Mouse (Mus musculus) spleen, adult 2 months (tissue): ENCODE measurements at regions not wholly inside any gene's neighbourhood (a gene's known extent, or its start where the extent isn't known, plus 50 kb on each side); places are given as distances from the start of the nearest gene placed in this dataset.

Experiments used
- DNase-seq, 2 experiments: peaks; one replicate each; pipeline versions ENCODE4 v3.0.0 to v3.0.0-alpha.2; 2012 to 2021; ENCODE audit warnings: low spot score in 2 of 2, low read depth in 1 of 2
- H3K27ac ChIP-seq: fragments of 200-500 bp; 2 replicates; pipeline ENCODE4 v1.5.1; 2012; ENCODE audit warnings: low read length, inconsistent platforms; ENCODE audit not compliant: insufficient read depth
- H3K27me3 ChIP-seq: fragments of 200-500 bp; 2 replicates; pipeline ENCODE4 v1.6.1; 2012; ENCODE audit warnings: mild to moderate bottlenecking, moderate library complexity, low read length, inconsistent platforms; ENCODE audit not compliant: control insufficient read depth, insufficient read depth
- H3K36me3 ChIP-seq: fragments of 200-500 bp; 2 replicates; pipeline ENCODE4 v1.6.1; 2012; ENCODE audit warnings: mild to moderate bottlenecking, low read length, inconsistent platforms; ENCODE audit not compliant: control insufficient read depth, insufficient read depth
- H3K4me1 ChIP-seq: fragments of 200-500 bp; 2 replicates; pipeline ENCODE4 v1.6.1; 2011; ENCODE audit warnings: inconsistent platforms; ENCODE audit not compliant: control insufficient read depth, insufficient read depth, insufficient read length
- H3K4me3 ChIP-seq: fragments of 200-500 bp; 2 replicates; pipeline ENCODE4 v1.5.1; 2011; ENCODE audit warnings: mild to moderate bottlenecking, inconsistent platforms; ENCODE audit not compliant: insufficient read depth, insufficient read length; ENCODE audit errors: extremely low read depth
- CTCF ChIP-seq: fragments of 200-500 bp; IDR thresholded peaks from 2 replicates; pipeline ENCODE4 v1.5.1; 2011; ENCODE audit warnings: mild to moderate bottlenecking, inconsistent platforms; ENCODE audit not compliant: insufficient read depth, insufficient read length, insufficient replicate concordance; ENCODE audit errors: extremely low read depth
- POLR2A ChIP-seq: fragments of 200-500 bp; IDR thresholded peaks from 2 replicates; pipeline ENCODE4 v1.6.1; 2011; ENCODE audit warnings: low read depth, low read length, inconsistent platforms
- WGBS: fragments of 180-500 bp; shearing (Covaris S2); methylation state at CpG from one replicate; pipeline ENCODE4 v1.1.7; 2018; 5-methylcytosine and 5-hydroxymethylcytosine counted together

GRCm38 (mm10) chr14:15142839-15143238, 295.9 kb downstream of the Lrrc3b start:
- no peaks in the 10 kb centered on the region for H3K27me3 ChIP-seq
- H3K4me1 ChIP-seq: no peaks in the 10 kb centered on the region
- no peak overlapping the region for H3K4me3 ChIP-seq
- H3K36me3 ChIP-seq: no peaks in the 10 kb centered on the region
- H3K27ac ChIP-seq: no peak overlapping the region
- DNase-seq: no peak
- TF ChIP-seq CTCF: no peak
- TF ChIP-seq POLR2A: no peak
- 16% methylated on average over 1 of the region's 1 CpGs for WGBS

GRCm38 (mm10) chr14:15148516-15148915, 290.3 kb downstream of the Lrrc3b start:
- DNase-seq: no peak
- H3K27me3 ChIP-seq: no peaks in the 10 kb centered on the region
- no peaks in the 10 kb centered on the region for H3K4me1 ChIP-seq
- TF ChIP-seq POLR2A (no peak), CTCF (no peak)
- no peak overlapping the region for H3K4me3 ChIP-seq
- 94% methylated on average over 1 of the region's 1 CpGs for WGBS
- no peaks in the 10 kb centered on the region for H3K36me3 ChIP-seq
- H3K27ac ChIP-seq: no peak overlapping the region
